Mouse (Mus musculus): Measurements from ENCODE around the gene Cox8a. TPM values are rescaled to one million over a fixed set of nuclear protein-coding genes. Genes with fewer than 3 reads are reported as not detected.
A peak's percentile ranks its signal among the peaks of the same experiment; 100 is the strongest.

Gene Cox8a
- 1,171 and 1,487 TPM in 2 replicates for polyA plus RNA-seq (2014; fragmentation: Nextera tagmentation; extraction: Ambion mirVana)

GRCm38 (mm10) chr19:7217162-7217925, at the start of gene Cox8a:
Gene Cox8a (minus strand): TSS chr19:7217616.
- WGBS, result under 1% methylated on average over 50 of the region's 50 CpGs
- Histone ChIP-seq H3K9me3 (ENCODE audit: control insufficient read depth, low read length) (no peaks in the 10 kb centered on the region), H3K4me1 (ENCODE audit: control insufficient read depth, insufficient read depth, low read length) (peaks cover 23% of the 10 kb centered on the region), H3K27me3 (ENCODE audit: control insufficient read depth, insufficient read depth, low read length) (no peaks in the 10 kb centered on the region), H3K36me3 (ENCODE audit: control insufficient read depth, insufficient read depth, low read length) (peaks cover 26% of the 10 kb centered on the region), H3K4me2 (replicated peaks; ENCODE audit: low read depth, low read length) (peak within 1 kb of the TSS; percentile 77), H3K27ac (ENCODE audit: low read depth, low read length) (peak within 1 kb of the TSS; percentile 84), H3K4me3 (ENCODE audit: low read length) (peak within 1 kb of the TSS; percentile 89), H3K9ac (ENCODE audit: low read depth, low read length) (peak within 1 kb of the TSS; percentile 89)
- peak; percentile 97 for ATAC-seq (ENCODE audit: low FRiP score, low TSS enrichment)

- Histone ChIP-seq H3K9me3 (ENCODE audit: control insufficient read depth, low read length) (peaks cover 5% of the 10 kb centered on the region; the same call in 1 of the 2 replicates), H3K4me3 (ENCODE audit: low read length) (no peak overlapping the region), H3K4me2 (replicated peaks; ENCODE audit: low read depth, low read length) (0 out of 2 replicates have a peak overlapping the region, but pooled peaks have one; percentile 5), H3K27ac (ENCODE audit: low read depth, low read length) (peak overlapping the region; percentile 88), H3K9ac (ENCODE audit: low read depth, low read length) (0 out of 2 replicates have a peak overlapping the region, but pooled peaks have one; percentile 95), H3K4me1 (ENCODE audit: control insufficient read depth, insufficient read depth, low read length) (peaks cover 49% of the 10 kb centered on the region), H3K27me3 (ENCODE audit: control insufficient read depth, insufficient read depth, low read length) (no peaks in the 10 kb centered on the region), H3K36me3 (ENCODE audit: control insufficient read depth, insufficient read depth, low read length) (peaks cover 11% of the 10 kb centered on the region; the same call in 1 of the 2 replicates)
- WGBS, result 51% methylated on average over 4 of the region's 4 CpGs
- no peak for ATAC-seq (ENCODE audit: low FRiP score, low TSS enrichment)
Observed at GRCm38 (mm10) chr19:7266421-7266831, 49.0 kb upstream of the Cox8a start.

- no peak for ATAC-seq (ENCODE audit: low FRiP score, low TSS enrichment)
- 20% methylated on average over 14 of the region's 14 CpGs for WGBS
Observed at GRCm38 (mm10) chr19:7265478-7266191, 48.2 kb upstream of the Cox8a start.

GRCm38 (mm10) chr19:7264766-7265331, 47.4 kb upstream of the Cox8a start:
- 15% methylated on average over 5 of the region's 6 CpGs for WGBS

More at GRCm38 (mm10) chr19:7265478-7266191, 48.2 kb upstream of the Cox8a start:
- Histone ChIP-seq H3K4me3 (ENCODE audit: low read length) (no peak overlapping the region), H3K27me3 (ENCODE audit: control insufficient read depth, insufficient read depth, low read length) (no peaks in the 10 kb centered on the region), H3K4me1 (ENCODE audit: control insufficient read depth, insufficient read depth, low read length) (peaks cover 49% of the 10 kb centered on the region), H3K4me2 (replicated peaks; ENCODE audit: low read depth, low read length) (0 out of 2 replicates have a peak overlapping the region, but pooled peaks have one; percentile 5), H3K27ac (ENCODE audit: low read depth, low read length) (peak overlapping the region; percentile 88), H3K9me3 (ENCODE audit: control insufficient read depth, low read length) (peaks cover 5% of the 10 kb centered on the region; the same call in 1 of the 2 replicates), H3K9ac (ENCODE audit: low read depth, low read length) (peak overlapping the region; percentile 28; the same call in 1 of the 2 replicates), H3K36me3 (ENCODE audit: control insufficient read depth, insufficient read depth, low read length) (peaks cover 3% of the 10 kb centered on the region; the same call in 1 of the 2 replicates)

GRCm38 (mm10) chr19:7264088-7264765, 46.8 kb upstream of the Cox8a start:
- Histone ChIP-seq H3K9ac (ENCODE audit: low read depth, low read length) (peak overlapping the region; percentile 23), H3K4me1 (ENCODE audit: control insufficient read depth, insufficient read depth, low read length) (peaks cover 41% of the 10 kb centered on the region), H3K27me3 (ENCODE audit: control insufficient read depth, insufficient read depth, low read length) (no peaks in the 10 kb centered on the region), H3K36me3 (ENCODE audit: control insufficient read depth, insufficient read depth, low read length) (no peaks in the 10 kb centered on the region), H3K27ac (ENCODE audit: low read depth, low read length) (no peak overlapping the region), H3K4me2 (replicated peaks; ENCODE audit: low read depth, low read length) (no peak overlapping the region), H3K9me3 (ENCODE audit: control insufficient read depth, low read length) (peaks cover 5% of the 10 kb centered on the region; the same call in 1 of the 2 replicates), H3K4me3 (ENCODE audit: low read length) (no peak overlapping the region)
- 16% methylated on average over 9 of the region's 9 CpGs for WGBS
- ATAC-seq (ENCODE audit: low FRiP score, low TSS enrichment), result no peak; the same call in 1 of the 2 replicates

More at GRCm38 (mm10) chr19:7264766-7265331, 47.4 kb upstream of the Cox8a start:
- ATAC-seq (ENCODE audit: low FRiP score, low TSS enrichment), result no peak
- peak overlapping the region; percentile 37 for H3K27ac ChIP-seq (ENCODE audit: low read depth, low read length)
- no peaks in the 10 kb centered on the region for H3K27me3 ChIP-seq (ENCODE audit: control insufficient read depth, insufficient read depth, low read length)
- peaks cover 5% of the 10 kb centered on the region; the same call in 1 of the 2 replicates for H3K9me3 ChIP-seq (ENCODE audit: control insufficient read depth, low read length)
- H3K9ac ChIP-seq (ENCODE audit: low read depth, low read length), result peak overlapping the region; percentile 23; the same call in 1 of the 2 replicates
- no peak overlapping the region for H3K4me3 ChIP-seq (ENCODE audit: low read length)
- no peak overlapping the region for H3K4me2 ChIP-seq (replicated peaks; ENCODE audit: low read depth, low read length)
- no peaks in the 10 kb centered on the region for H3K36me3 ChIP-seq (ENCODE audit: control insufficient read depth, insufficient read depth, low read length)
- H3K4me1 ChIP-seq (ENCODE audit: control insufficient read depth, insufficient read depth, low read length), result peaks cover 47% of the 10 kb centered on the region

GRCm38 (mm10) chr19:7262592-7262991, 45.2 kb upstream of the Cox8a start:
- no peaks in the 10 kb centered on the region for H3K27me3 ChIP-seq (ENCODE audit: control insufficient read depth, insufficient read depth, low read length)
- H3K9ac ChIP-seq (ENCODE audit: low read depth, low read length), result no peak overlapping the region
- peaks cover 5% of the 10 kb centered on the region; the same call in 1 of the 2 replicates for H3K9me3 ChIP-seq (ENCODE audit: control insufficient read depth, low read length)
- no peaks in the 10 kb centered on the region for H3K36me3 ChIP-seq (ENCODE audit: control insufficient read depth, insufficient read depth, low read length)
- no peak overlapping the region for H3K4me3 ChIP-seq (ENCODE audit: low read length)
- no peak overlapping the region for H3K27ac ChIP-seq (ENCODE audit: low read depth, low read length)
- WGBS, result 92% methylated on average over 1 of the region's 1 CpGs
- peaks cover 34% of the 10 kb centered on the region for H3K4me1 ChIP-seq (ENCODE audit: control insufficient read depth, insufficient read depth, low read length)
- ATAC-seq (ENCODE audit: low FRiP score, low TSS enrichment), result no peak
- H3K4me2 ChIP-seq (replicated peaks; ENCODE audit: low read depth, low read length), result no peak overlapping the region

- Histone ChIP-seq H3K4me3 (ENCODE audit: low read length) (no peak overlapping the region), H3K4me2 (replicated peaks; ENCODE audit: low read depth, low read length) (no peak overlapping the region), H3K36me3 (ENCODE audit: control insufficient read depth, insufficient read depth, low read length) (no peaks in the 10 kb centered on the region), H3K9ac (ENCODE audit: low read depth, low read length) (no peak overlapping the region), H3K27ac (ENCODE audit: low read depth, low read length) (no peak overlapping the region), H3K27me3 (ENCODE audit: control insufficient read depth, insufficient read depth, low read length) (no peaks in the 10 kb centered on the region), H3K9me3 (ENCODE audit: control insufficient read depth, low read length) (peaks cover 5% of the 10 kb centered on the region; the same call in 1 of the 2 replicates), H3K4me1 (ENCODE audit: control insufficient read depth, insufficient read depth, low read length) (peaks cover 28% of the 10 kb centered on the region)
- 94% methylated on average over 3 of the region's 3 CpGs for whole genome bisulfite sequencing
- ATAC-seq (ENCODE audit: low FRiP score, low TSS enrichment), result no peak
Observed at GRCm38 (mm10) chr19:7261964-7262363, 44.5 kb upstream of the Cox8a start.

GRCm38 (mm10) chr19:7261476-7261875, 44.1 kb upstream of the Cox8a start:
- H3K36me3 ChIP-seq (ENCODE audit: control insufficient read depth, insufficient read depth, low read length), result no peaks in the 10 kb centered on the region
- H3K9me3 ChIP-seq (ENCODE audit: control insufficient read depth, low read length), result peaks cover 5% of the 10 kb centered on the region; the same call in 1 of the 2 replicates
- WGBS, result 96% methylated on average over 1 of the region's 1 CpGs
- ATAC-seq (ENCODE audit: low FRiP score, low TSS enrichment), result no peak
- no peak overlapping the region for H3K4me3 ChIP-seq (ENCODE audit: low read length)
- no peak overlapping the region for H3K9ac ChIP-seq (ENCODE audit: low read depth, low read length)
- peaks cover 23% of the 10 kb centered on the region for H3K4me1 ChIP-seq (ENCODE audit: control insufficient read depth, insufficient read depth, low read length)
- H3K4me2 ChIP-seq (replicated peaks; ENCODE audit: low read depth, low read length), result no peak overlapping the region
- no peak overlapping the region for H3K27ac ChIP-seq (ENCODE audit: low read depth, low read length)
- no peaks in the 10 kb centered on the region for H3K27me3 ChIP-seq (ENCODE audit: control insufficient read depth, insufficient read depth, low read length)

Measured in kidney, embryonic 14.5 days (tissue).